In genomic region chr9:70863299-70863698, GRCm38 (mm10) we compare ENCODE assay signal across 8 mouse cellular contexts.
DNase-seq lines count a peak whose midpoint lies in the region; ATAC-seq lines count a peak whose summit lies in the region.

No protein-coding gene starts in this region.

- WGBS in limb, embryonic 10.5 days: 8% methylated on average over 8 of the region's 8 CpGs
- WGBS in neural tube, embryonic 14.5 days: 6% methylated on average over 8 of the region's 8 CpGs

- DNase-seq in adrenal gland, adult (ENCODE audit: inconsistent age in 2 of 2, low spot score in 1 of 2): peak; percentile 41 to 56
- no peak for DNase-seq in adrenal gland, postnatal 4 days (ENCODE audit: low spot score in 2 of 2)
- peak; percentile 27 for DNase-seq in adrenal gland, postnatal 25 days
- DNase-seq in heart, postnatal 14 days: peak; percentile 26 to 32
- DNase-seq in limb, embryonic 10.5 days (ENCODE audit: low spot score): peak; percentile 36
- no peak for DNase-seq in thymus, postnatal 0 days (ENCODE audit: low spot score)
- DNase-seq in thymus, postnatal 36 days: no peak

- H3K4me1 ChIP-seq in limb, embryonic 10.5 days: peaks cover 28% of the 10 kb centered on the region
- peaks cover 9% of the 10 kb centered on the region; the same call in 1 of the 2 replicates for H3K4me1 ChIP-seq in neural tube, embryonic 14.5 days (ENCODE audit: control insufficient read depth, insufficient read depth, low read length)

- H3K27ac ChIP-seq in limb, embryonic 10.5 days: peak overlapping the region; percentile 21
- H3K27ac ChIP-seq in neural tube, embryonic 14.5 days (ENCODE audit: low read depth, low read length): no peak overlapping the region

- H3K9ac ChIP-seq in neural tube, embryonic 14.5 days (replicated peaks; ENCODE audit: low read depth, low read length): no peak overlapping the region

- H3K9me3 ChIP-seq in limb, embryonic 10.5 days (replicated peaks): no peaks in the 10 kb centered on the region
- H3K9me3 ChIP-seq in neural tube, embryonic 14.5 days (ENCODE audit: control insufficient read depth, low read length): no peaks in the 10 kb centered on the region

- intact Hi-C loops in heart, postnatal 14 days (cut with DNase I): no loop called here

- no peaks in the 10 kb centered on the region for H3K36me3 ChIP-seq in limb, embryonic 10.5 days
- H3K36me3 ChIP-seq in neural tube, embryonic 14.5 days (ENCODE audit: control insufficient read depth, insufficient read depth, low read length): no peaks in the 10 kb centered on the region

- peak; percentile 44; the same call in 1 of the 2 replicates for ATAC-seq in neural tube, embryonic 14.5 days (ENCODE audit: low read depth)

- no peaks in the 10 kb centered on the region for H3K27me3 ChIP-seq in limb, embryonic 10.5 days (ENCODE audit: low read depth, poor library complexity, severe bottlenecking)
- H3K27me3 ChIP-seq in neural tube, embryonic 14.5 days (ENCODE audit: control insufficient read depth, insufficient read depth, low read length): no peaks in the 10 kb centered on the region

- H3K4me2 ChIP-seq in neural tube, embryonic 14.5 days (ENCODE audit: low read depth, low read length): no peak overlapping the region

- H3K4me3 ChIP-seq in limb, embryonic 10.5 days: no peak overlapping the region
- H3K4me3 ChIP-seq in neural tube, embryonic 14.5 days (ENCODE audit: low read depth, low read length): no peak overlapping the region

Comparison
In these comparisons a context has a peak if more than half of its experiments do, and no peak if none do; other contexts are left out.
1. DNase-seq: peak in adrenal gland, adult (2 of 2), adrenal gland, postnatal 25 days (single experiment), heart, postnatal 14 days (2 of 2) and limb, embryonic 10.5 days (single experiment); none in adrenal gland, postnatal 4 days (0 of 2), thymus, postnatal 0 days (single experiment) and thymus, postnatal 36 days (0 of 2).